Mouse (Mus musculus) cortical plate, adult 2 months (tissue): ENCODE data around the gene Slc43a2.

Experiments used
- CTCF ChIP-seq: fragments of 200-500 bp; IDR thresholded peaks from 2 replicates; pipeline ENCODE4 v1.5.1; 2011; ENCODE audit warnings: mild to moderate bottlenecking, control low read depth, low read length; ENCODE audit not compliant: insufficient read depth; ENCODE audit errors: extremely low read depth
- POLR2A ChIP-seq: fragments of 200-500 bp; IDR thresholded peaks from 2 replicates; pipeline ENCODE4 v1.6.1; 2011; ENCODE audit warnings: mild to moderate bottlenecking, low read length, control low read depth; ENCODE audit not compliant: insufficient read depth; ENCODE audit errors: extremely low read depth

- TF ChIP-seq POLR2A, result no peak
- TF ChIP-seq CTCF, result no peak
Observed at GRCm38 (mm10) chr11:75509741-75510626, 21.5 kb upstream of the Slc43a2 start, which contains the start of gene Rilp.
